Mouse (Mus musculus) cerebellum, adult 2 months (tissue): ENCODE measurements at regions not wholly inside any gene's neighbourhood (a gene's known extent, or its start where the extent isn't known, plus 50 kb on each side); places are given as distances from the start of the nearest gene placed in this dataset.

Experiments
- CTCF ChIP-seq: fragments of 200-500 bp; IDR thresholded peaks from 2 replicates; pipeline ENCODE4 v1.5.1; 2011; ENCODE audit warnings: low read depth, mild to moderate bottlenecking, control low read depth, low read length, moderate library complexity, borderline replicate concordance; ENCODE audit not compliant: insufficient read depth
- POLR2A ChIP-seq: fragments of 200-500 bp; IDR thresholded peaks from 2 replicates; pipeline ENCODE4 v1.6.1; 2011; ENCODE audit warnings: low read length, control low read depth, borderline replicate concordance; ENCODE audit not compliant: insufficient read depth

- TF ChIP-seq POLR2A = no peak
- no peak for TF ChIP-seq CTCF
Observed at GRCm38 (mm10) chr12:79966621-79967490, 146.0 kb downstream of the Zfp36l1 start.
